Mouse (Mus musculus) limb, embryonic 14.5 days (tissue): ENCODE measurements around the gene Arfip1. TPM values are rescaled to one million over a fixed set of nuclear protein-coding genes. Genes with fewer than 3 reads are reported as not detected.

Experiments
- ATAC-seq: fragments of 200-750 bp; cut with Nextera tagmentation; 2 replicates; pipeline ENCODE4 v1.8.0; 2017; ENCODE audit warnings: low read depth, moderate number of reproducible peaks, moderate TSS enrichment; ENCODE audit not compliant: low FRiP score
- DNase-seq: peaks from one replicate; pipeline ENCODE4 v3.0.0-alpha.2; 2015; ENCODE audit warnings: low spot score
- H3K27ac ChIP-seq: fragments of 300-500 bp; sonication (generic); replicated peaks from 2 replicates; pipeline ENCODE4 v1.5.1; 2014; ENCODE audit warnings: low read depth, mild to moderate bottlenecking, low read length, moderate library complexity, mixed read lengths
- H3K27me3 ChIP-seq: fragments of 300-500 bp; sonication (generic); 2 replicates; pipeline ENCODE4 v1.6.1; 2014; ENCODE audit warnings: low read length, mixed read lengths; ENCODE audit not compliant: control insufficient read depth, insufficient read depth
- H3K36me3 ChIP-seq: fragments of 300-500 bp; sonication (generic); 2 replicates; pipeline ENCODE4 v1.6.1; 2014; ENCODE audit warnings: mild to moderate bottlenecking, low read length, moderate library complexity, mixed read lengths; ENCODE audit not compliant: control insufficient read depth, insufficient read depth
- H3K4me1 ChIP-seq: fragments of 300-500 bp; sonication (generic); 2 replicates; pipeline ENCODE4 v1.6.1; 2014; ENCODE audit warnings: antibody characterized with exemption, low read length, mixed read lengths; ENCODE audit not compliant: control insufficient read depth, insufficient read depth
- H3K4me2 ChIP-seq: fragments of 300-500 bp; sonication (generic); replicated peaks from 2 replicates; pipeline ENCODE4 v1.6.1; 2014; ENCODE audit warnings: low read depth, mild to moderate bottlenecking, low read length, moderate library complexity; ENCODE audit not compliant: severe bottlenecking
- H3K4me3 ChIP-seq: fragments of 300-500 bp; sonication (generic); replicated peaks from 2 replicates; pipeline ENCODE4 v1.5.1; 2014; ENCODE audit warnings: low read length
- H3K9ac ChIP-seq: fragments of 300-500 bp; sonication (generic); 2 replicates; pipeline ENCODE4 v1.6.1; 2014; ENCODE audit warnings: mild to moderate bottlenecking, low read depth, low read length, moderate library complexity; ENCODE audit not compliant: severe bottlenecking
- H3K9me3 ChIP-seq: fragments of 300-500 bp; sonication (generic); 2 replicates; pipeline ENCODE4 v1.6.1; 2016; ENCODE audit warnings: low read length; ENCODE audit not compliant: control insufficient read depth
- POLR2A ChIP-seq: fragments of 200-500 bp; IDR thresholded peaks from 2 replicates; pipeline ENCODE4 v1.8.0; 2012; ENCODE audit warnings: inconsistent platforms, mild to moderate bottlenecking, moderate library complexity, borderline replicate concordance; ENCODE audit not compliant: insufficient read depth, insufficient read length; ENCODE audit errors: extremely low read depth
- WGBS: fragments of 180-500 bp; shearing (Covaris S2); extraction: QIAGEN DNeasy Blood & Tissue Kit; methylation state at CpG from one replicate; pipeline ENCODE4 v1.1.7; 2014; 5-methylcytosine and 5-hydroxymethylcytosine counted together
- polyA plus RNA-seq, 2 experiments: library from polyadenylated mRNA; depleted of rRNA in 1 of 2; stranded (reverse) in 1 of 2; unstranded in 1 of 2; fragments of >200 nt; fragmentation: Nextera tagmentation in 1 of 2; extraction: Ambion mirVana in 1 of 2; gene quantifications; 2 replicates each; pipeline versions ENCODE4 v1.2.1 to v1.2.3; 2012 to 2014

The Arfip1 gene
- polyA plus RNA-seq, 2 experiments: 30.2 to 56.9 TPM

DNA sequence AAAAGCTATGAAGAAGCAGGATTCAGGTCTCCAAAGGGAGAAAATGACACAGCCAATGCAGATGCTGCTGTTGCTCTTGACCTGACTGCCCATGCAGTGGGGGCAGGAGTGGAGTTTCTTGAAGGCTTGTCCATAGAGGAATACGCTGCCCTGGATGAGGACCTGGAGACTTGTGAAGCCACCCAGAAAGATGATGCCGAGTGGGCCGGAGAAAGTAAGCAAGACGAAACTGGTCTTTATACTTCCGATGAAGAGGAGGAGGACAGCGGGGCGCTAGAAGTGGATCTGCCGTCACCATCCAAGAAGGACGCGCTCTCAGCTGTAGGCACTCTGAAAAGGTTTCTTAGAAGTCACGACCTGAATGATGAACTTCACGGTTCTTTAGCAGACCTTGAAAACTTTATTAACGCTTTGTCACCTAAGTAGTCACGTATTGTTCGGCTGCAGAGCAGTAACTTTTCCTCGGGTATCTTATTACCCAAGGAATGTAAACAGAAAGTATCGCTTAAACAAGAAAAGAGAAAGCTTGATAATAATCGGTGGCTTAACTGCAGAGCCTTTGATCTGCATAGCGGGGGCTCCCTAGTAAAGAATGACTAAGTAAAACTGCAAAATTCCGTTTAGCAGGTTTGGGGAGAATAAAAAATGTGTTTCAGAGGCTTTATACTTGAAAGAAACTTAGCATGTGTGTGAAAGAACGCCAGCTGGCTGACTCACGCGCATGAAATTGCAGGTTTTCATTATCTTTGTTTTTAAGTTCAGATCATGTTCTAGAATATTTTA, 12.7 kb upstream of the Arfip1 start:
- no peak for TF ChIP-seq POLR2A
- DNase-seq: peak; percentile 49
- Histone ChIP-seq H3K4me3 (peak overlapping the region; percentile 26), H3K9me3 (no peaks in the 10 kb centered on the region), H3K27ac (no peak overlapping the region), H3K36me3 (no peaks in the 10 kb centered on the region), H3K4me1 (peaks cover 4% of the 10 kb centered on the region; the same call in 1 of the 2 replicates), H3K27me3 (no peaks in the 10 kb centered on the region), H3K9ac (peak overlapping the region; percentile 22; the same call in 1 of the 2 replicates), H3K4me2 (peak overlapping the region; percentile 44)
- no peak for ATAC-seq
- WGBS: 6% methylated on average over 23 of the region's 23 CpGs

DNA sequence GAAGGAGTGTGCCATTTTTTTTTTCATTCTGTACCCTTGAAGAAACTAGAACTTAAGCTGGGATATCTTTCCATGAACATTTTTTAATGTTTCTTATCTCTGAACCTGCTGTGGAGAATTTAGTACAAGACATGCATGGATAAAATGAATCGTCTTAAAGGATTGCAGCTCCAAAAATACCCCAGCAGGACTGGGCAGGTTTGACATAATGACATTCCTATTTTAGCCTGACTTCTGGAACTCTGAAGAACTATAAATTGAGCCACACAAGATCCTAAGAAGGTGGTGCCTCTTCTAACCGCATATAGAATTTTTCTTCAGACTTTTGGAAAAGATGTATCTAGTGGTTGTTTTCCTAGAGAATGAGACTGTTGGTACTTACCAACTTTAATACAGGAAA, 10.8 kb upstream of the Arfip1 start, which contains the start of gene Tigd4:
Gene Tigd4 (plus strand): TSS at position 301 of the 400 bp plus-strand sequence.
- DNase-seq (no peak), ATAC-seq (no peak)
- Histone ChIP-seq H3K4me2 (no peak within 1 kb of the TSS), H3K9me3 (no peaks in the 10 kb centered on the region), H3K4me1 (peaks cover 4% of the 10 kb centered on the region; the same call in 1 of the 2 replicates), H3K27me3 (no peaks in the 10 kb centered on the region), H3K4me3 (no peak within 1 kb of the TSS), H3K36me3 (no peaks in the 10 kb centered on the region), H3K9ac (no peak within 1 kb of the TSS), H3K27ac (no peak within 1 kb of the TSS)
- WGBS: 72% methylated on average over 2 of the region's 2 CpGs
- TF ChIP-seq POLR2A: no peak

DNA sequence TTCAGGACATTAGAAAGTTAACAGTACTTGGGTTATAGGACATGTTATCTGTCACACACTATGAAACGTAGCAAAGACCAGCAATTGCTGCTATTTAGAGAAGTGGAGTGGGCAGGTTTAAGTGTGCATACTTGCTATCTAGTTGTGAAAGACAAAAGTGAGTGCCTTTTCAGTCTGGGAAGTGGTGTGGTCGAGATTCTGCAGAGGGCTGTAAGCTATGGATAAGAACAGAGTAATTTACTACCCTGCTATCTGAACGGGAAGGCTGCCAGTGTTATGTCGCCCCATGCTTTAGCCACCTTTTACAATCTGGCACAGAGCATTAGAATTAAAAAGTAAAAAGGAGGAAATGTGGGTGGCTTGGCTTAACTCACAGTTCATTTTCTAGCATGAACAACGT, 4.3 kb upstream of the Arfip1 start:
- H3K9me3 ChIP-seq: no peaks in the 10 kb centered on the region
- WGBS: 42% methylated on average over 5 of the region's 5 CpGs

DNA sequence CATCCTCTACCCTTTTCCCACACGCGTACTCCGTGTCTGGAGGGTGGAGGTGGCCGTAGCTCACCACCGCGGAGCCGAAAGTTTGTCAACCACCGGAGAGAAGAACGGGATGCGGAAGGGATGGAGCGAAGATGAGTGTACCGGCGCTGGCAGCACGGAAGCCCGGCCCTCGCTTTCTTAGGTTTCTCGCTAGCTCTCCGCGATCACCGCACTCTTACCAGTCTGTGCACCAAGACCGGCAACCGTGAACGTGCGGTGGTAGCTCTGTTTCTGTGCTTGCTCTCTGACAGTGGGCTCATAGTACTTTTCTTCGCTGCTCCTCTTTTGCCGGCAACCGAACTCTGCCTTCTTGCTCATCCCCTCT, 470 bp upstream of the Arfip1 start:
- no peak for TF ChIP-seq POLR2A
- under 1% methylated on average over 27 of the region's 27 CpGs for WGBS
- DNase-seq (peak; percentile 23), ATAC-seq (peak; percentile 60)
- H3K4me1 ChIP-seq: peaks cover 13% of the 10 kb centered on the region
- peak overlapping the region; percentile 79 for H3K4me3 ChIP-seq
- H3K27me3 ChIP-seq: no peaks in the 10 kb centered on the region
- H3K9ac ChIP-seq: peak overlapping the region; percentile 78
- no peaks in the 10 kb centered on the region for H3K36me3 ChIP-seq
- peak overlapping the region; percentile 72 for H3K4me2 ChIP-seq
- H3K9me3 ChIP-seq: no peaks in the 10 kb centered on the region
- peak overlapping the region; percentile 85 for H3K27ac ChIP-seq

More for the DNA sequence above, 4.3 kb upstream of the Arfip1 start:
- H3K27me3 ChIP-seq: no peaks in the 10 kb centered on the region
- H3K4me1 ChIP-seq: peaks cover 5% of the 10 kb centered on the region
- H3K4me2 ChIP-seq: no peak overlapping the region
- H3K4me3 ChIP-seq: no peak overlapping the region
- no peak for ATAC-seq
- H3K27ac ChIP-seq: no peak overlapping the region
- no peak overlapping the region for H3K9ac ChIP-seq
- no peaks in the 10 kb centered on the region for H3K36me3 ChIP-seq
- no peak for TF ChIP-seq POLR2A
- no peak for DNase-seq

DNA sequence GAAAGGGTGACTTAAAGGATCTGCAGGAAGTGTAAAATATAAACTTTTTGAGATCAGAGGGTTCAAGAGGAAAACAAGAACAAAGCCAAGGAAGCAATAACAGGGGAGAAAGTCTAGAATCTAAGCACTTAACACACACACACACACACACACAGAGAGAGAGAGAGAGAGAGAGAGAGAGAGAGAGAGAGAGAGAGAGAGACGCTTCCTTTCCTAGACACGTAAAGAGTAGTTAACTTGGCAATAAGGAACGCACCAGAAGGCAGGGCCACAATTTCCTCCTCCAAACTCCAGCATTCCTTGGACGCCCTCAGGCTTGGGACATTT, 766 bp downstream of the Arfip1 start:
- Histone ChIP-seq H3K4me1 (peaks cover 13% of the 10 kb centered on the region), H3K36me3 (no peaks in the 10 kb centered on the region), H3K9ac (peak overlapping the region; percentile 78), H3K4me3 (peak overlapping the region; percentile 79), H3K27ac (peak overlapping the region; percentile 85), H3K9me3 (no peaks in the 10 kb centered on the region), H3K4me2 (peak overlapping the region; percentile 72), H3K27me3 (no peaks in the 10 kb centered on the region)
- TF ChIP-seq POLR2A: no peak
- WGBS: 0% methylated on average over 4 of the region's 4 CpGs
- DNase-seq (no peak), ATAC-seq (no peak; the same call in 1 of the 2 replicates)
